Mouse (Mus musculus) forebrain, embryonic 15.5 days (tissue): ENCODE data around the gene Esx1. TPM values are rescaled to one million over a fixed set of nuclear protein-coding genes. Genes with fewer than 3 reads are reported as not detected.

ENCODE experiments used
- ATAC-seq: fragments of 200-750 bp; cut with Nextera tagmentation; replicated peaks from 2 replicates; pipeline ENCODE4 v1.8.0; 2017; ENCODE audit warnings: mild to moderate bottlenecking, moderate TSS enrichment, moderate library complexity
- H3K27ac ChIP-seq: fragments of 300-500 bp; sonication (generic); replicated peaks from 2 replicates; pipeline ENCODE4 v1.5.1; 2015; ENCODE audit warnings: mild to moderate bottlenecking, inconsistent platforms
- H3K27me3 ChIP-seq: fragments of 300-500 bp; sonication (generic); 2 replicates; pipeline ENCODE4 v1.6.1; 2015; ENCODE audit warnings: inconsistent platforms
- H3K36me3 ChIP-seq: fragments of 300-500 bp; sonication (generic); 2 replicates; pipeline ENCODE4 v1.6.1; 2015; ENCODE audit warnings: mild to moderate bottlenecking, inconsistent platforms
- H3K4me1 ChIP-seq: fragments of 300-500 bp; sonication (generic); 2 replicates; pipeline ENCODE4 v1.6.1; 2015; ENCODE audit warnings: inconsistent platforms
- H3K4me2 ChIP-seq: fragments of 300-500 bp; sonication (generic); replicated peaks from 2 replicates; pipeline ENCODE4 v1.6.1; 2015; ENCODE audit warnings: mild to moderate bottlenecking, inconsistent platforms
- H3K4me3 ChIP-seq: fragments of 300-500 bp; sonication (generic); 2 replicates; pipeline ENCODE4 v1.5.1; 2015; ENCODE audit warnings: mild to moderate bottlenecking, inconsistent platforms
- H3K9ac ChIP-seq: fragments of 300-500 bp; sonication (generic); replicated peaks from 2 replicates; pipeline ENCODE4 v1.6.1; 2015; ENCODE audit warnings: mild to moderate bottlenecking, inconsistent platforms
- H3K9me3 ChIP-seq: fragments of 300-500 bp; sonication (generic); 2 replicates; pipeline ENCODE4 v1.6.1; 2016; ENCODE audit warnings: inconsistent platforms
- WGBS: fragments of 180-500 bp; shearing (Covaris S2); methylation state at CpG from one replicate; pipeline ENCODE4 v1.1.7; 2015; ENCODE audit warnings: mixed read lengths; 5-methylcytosine and 5-hydroxymethylcytosine counted together
- polyA plus RNA-seq: library from polyadenylated mRNA; unstranded; fragments of >200 nt; fragmentation: Nextera tagmentation; extraction: Ambion mirVana; gene quantifications from 2 replicates; pipeline ENCODE4 v1.2.1, GENCODE M21; 2015

Gene Esx1
- polyA plus RNA-seq, result not detected in 2 replicates

DNA sequence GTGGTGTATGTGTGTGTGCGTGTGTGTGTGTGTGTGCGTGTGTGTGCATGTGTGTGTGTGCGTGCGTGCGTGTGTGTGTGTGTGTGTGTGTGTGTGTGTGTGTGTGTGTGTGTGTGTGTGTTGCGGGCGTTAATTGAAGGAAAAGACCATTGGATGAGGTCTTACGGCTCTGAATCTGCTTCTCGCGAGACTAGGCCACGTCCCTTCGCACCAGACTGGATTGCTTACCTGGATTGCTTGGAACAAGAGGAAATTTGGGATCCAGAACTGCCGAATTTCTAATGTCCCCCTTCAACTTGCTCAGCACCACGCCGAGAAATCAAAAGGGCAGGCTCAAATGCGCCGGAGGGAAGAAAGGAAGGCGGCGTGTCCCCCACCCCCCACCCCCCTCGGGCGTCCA, at the start of gene Esx1:
Gene Esx1 (minus strand): TSS at position 366 of the 400 bp plus-strand sequence.
- no peaks in the 10 kb centered on the region for H3K36me3 ChIP-seq
- no peak within 1 kb of the TSS for H3K9ac ChIP-seq
- no peak within 1 kb of the TSS for H3K27ac ChIP-seq
- H3K4me2 ChIP-seq, result 0 out of 2 replicates have a peak within 1 kb of the TSS, but pooled peaks have one; percentile 8
- H3K4me1 ChIP-seq, result peaks cover 3% of the 10 kb centered on the region; the same call in 1 of the 2 replicates
- WGBS, result 27% methylated on average over 19 of the region's 21 CpGs
- H3K27me3 ChIP-seq, result peaks cover 64% of the 10 kb centered on the region
- no peaks in the 10 kb centered on the region for H3K9me3 ChIP-seq
- no peak for ATAC-seq
- peak within 1 kb of the TSS; percentile 16; the same call in 1 of the 2 replicates for H3K4me3 ChIP-seq

DNA sequence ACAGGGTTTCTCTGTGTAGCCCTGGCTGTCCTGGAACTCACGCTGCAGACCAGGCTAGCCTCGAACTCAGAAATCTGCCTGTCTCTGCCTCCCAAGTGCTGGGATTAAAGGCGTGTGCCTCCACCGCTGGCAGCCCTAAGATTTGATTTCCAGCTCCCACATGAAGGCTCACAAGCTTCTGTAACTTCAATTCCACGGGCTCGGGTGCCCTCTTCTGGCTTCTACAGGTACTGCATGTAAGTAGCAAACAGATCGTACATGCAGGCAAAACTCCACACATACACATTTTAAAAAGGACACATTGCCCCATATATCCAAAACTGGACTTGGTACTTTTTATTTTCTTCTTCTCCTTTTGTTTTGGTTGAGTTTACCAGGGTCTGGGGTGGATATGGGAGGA, 48.1 kb upstream of the Esx1 start:
- Histone ChIP-seq H3K9ac (no peak overlapping the region), H3K4me2 (no peak overlapping the region), H3K27me3 (no peaks in the 10 kb centered on the region), H3K4me3 (no peak overlapping the region), H3K4me1 (no peaks in the 10 kb centered on the region), H3K9me3 (no peaks in the 10 kb centered on the region), H3K27ac (no peak overlapping the region), H3K36me3 (no peaks in the 10 kb centered on the region)
- 45% methylated on average over 7 of the region's 7 CpGs for WGBS
- no peak for ATAC-seq

DNA sequence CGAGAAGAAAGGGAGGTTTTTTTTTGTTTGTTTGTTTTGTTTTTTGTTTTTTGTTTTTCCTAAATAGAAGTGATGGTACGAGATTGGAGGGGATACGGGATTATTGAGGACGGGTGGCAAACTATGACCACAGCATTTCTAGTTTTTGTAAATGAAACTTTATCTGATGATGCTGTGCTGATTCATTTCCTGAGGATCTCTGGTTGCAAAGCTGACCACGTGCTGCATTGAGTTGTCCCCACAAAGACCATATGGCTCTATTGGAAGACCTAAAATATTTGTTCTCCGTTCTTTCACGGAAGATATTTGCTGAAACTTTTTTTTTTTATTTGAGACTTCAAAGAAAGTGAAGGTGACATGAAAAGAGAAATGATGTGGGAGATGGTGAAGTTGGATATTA, 45.8 kb upstream of the Esx1 start:
- H3K27me3 ChIP-seq, result no peaks in the 10 kb centered on the region
- no peak overlapping the region for H3K4me2 ChIP-seq
- H3K36me3 ChIP-seq, result no peaks in the 10 kb centered on the region
- no peak overlapping the region for H3K27ac ChIP-seq
- ATAC-seq, result no peak
- H3K4me3 ChIP-seq, result no peak overlapping the region
- WGBS, result 76% methylated on average over 7 of the region's 7 CpGs
- H3K9ac ChIP-seq, result no peak overlapping the region
- H3K9me3 ChIP-seq, result no peaks in the 10 kb centered on the region
- H3K4me1 ChIP-seq, result no peaks in the 10 kb centered on the region

DNA sequence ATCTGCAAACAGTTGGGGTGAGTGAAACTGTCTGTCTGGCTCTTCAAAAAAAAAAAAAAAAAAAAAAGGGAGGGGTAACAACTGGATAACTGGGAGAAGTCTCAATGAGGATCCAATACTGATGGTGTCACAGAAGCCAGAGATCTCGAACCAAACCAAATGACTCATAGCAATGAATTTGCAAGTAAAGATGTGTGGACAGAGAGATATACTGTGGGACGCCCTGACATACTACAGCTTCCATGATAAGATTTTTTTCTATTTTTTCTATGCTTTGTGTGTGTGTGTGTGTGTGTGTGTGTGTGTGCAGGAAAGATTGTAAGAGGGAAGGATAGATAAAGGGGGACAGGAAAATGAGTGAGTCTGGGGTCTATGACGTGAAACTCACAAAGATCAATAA, 43.7 kb upstream of the Esx1 start:
- H3K4me1 ChIP-seq, result no peaks in the 10 kb centered on the region
- no peak overlapping the region for H3K4me2 ChIP-seq
- no peak overlapping the region for H3K27ac ChIP-seq
- ATAC-seq, result no peak
- H3K27me3 ChIP-seq, result no peaks in the 10 kb centered on the region
- no peak overlapping the region for H3K4me3 ChIP-seq
- no peaks in the 10 kb centered on the region for H3K9me3 ChIP-seq
- 81% methylated on average over 3 of the region's 3 CpGs for WGBS
- H3K9ac ChIP-seq, result no peak overlapping the region
- H3K36me3 ChIP-seq, result no peaks in the 10 kb centered on the region

DNA sequence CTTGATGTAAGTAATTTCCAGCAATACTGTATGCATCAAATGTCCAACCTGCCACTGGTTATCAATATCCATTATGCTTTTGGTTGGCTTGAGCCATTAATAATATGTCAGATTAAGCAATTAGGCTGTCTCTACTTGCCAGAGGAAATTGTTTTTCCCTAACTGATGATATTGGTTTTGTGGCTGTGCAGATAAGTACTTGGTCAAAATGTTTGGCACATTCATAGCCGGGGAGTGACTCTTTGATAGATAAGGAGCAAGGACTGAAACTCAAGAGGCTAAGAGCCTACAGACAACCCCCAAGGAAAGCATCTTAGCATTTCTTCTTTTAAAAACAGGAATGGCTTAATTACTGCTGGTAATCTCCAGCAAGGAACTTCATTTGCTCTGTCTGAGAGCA, 40.8 kb upstream of the Esx1 start:
- no peaks in the 10 kb centered on the region for H3K9me3 ChIP-seq
- H3K36me3 ChIP-seq, result no peaks in the 10 kb centered on the region
- no peak overlapping the region for H3K4me2 ChIP-seq
- no peaks in the 10 kb centered on the region for H3K27me3 ChIP-seq
- H3K4me1 ChIP-seq, result no peaks in the 10 kb centered on the region
- no peak overlapping the region for H3K27ac ChIP-seq
- WGBS, result 89% methylated on average over 1 of the region's 1 CpGs
- ATAC-seq, result no peak
- H3K4me3 ChIP-seq, result no peak overlapping the region
- no peak overlapping the region for H3K9ac ChIP-seq

DNA sequence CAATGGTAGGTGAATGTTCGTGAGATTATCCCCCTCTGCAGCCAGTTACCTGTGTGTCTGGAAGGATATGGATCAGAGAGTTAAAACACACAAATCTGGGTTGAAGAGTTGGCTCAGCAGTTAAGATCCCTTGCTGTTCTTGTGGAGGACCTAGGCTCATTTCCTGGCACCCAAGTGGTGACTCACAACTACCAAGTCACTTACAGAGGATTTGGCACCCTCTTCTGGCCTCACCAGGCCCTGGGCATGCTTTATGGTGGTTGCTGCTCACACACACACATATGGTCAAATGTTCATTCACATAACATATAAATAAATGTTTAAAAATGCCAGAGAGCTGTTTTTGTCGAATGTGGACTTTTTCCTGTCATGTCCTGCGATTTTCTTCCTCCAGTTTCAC, 39.1 kb upstream of the Esx1 start:
- H3K9ac ChIP-seq, result no peak overlapping the region
- no peaks in the 10 kb centered on the region for H3K9me3 ChIP-seq
- no peaks in the 10 kb centered on the region for H3K27me3 ChIP-seq
- WGBS, result 81% methylated on average over 3 of the region's 3 CpGs
- no peak overlapping the region for H3K4me3 ChIP-seq
- no peak overlapping the region for H3K4me2 ChIP-seq
- H3K27ac ChIP-seq, result no peak overlapping the region
- no peak for ATAC-seq
- H3K4me1 ChIP-seq, result no peaks in the 10 kb centered on the region
- no peaks in the 10 kb centered on the region for H3K36me3 ChIP-seq

DNA sequence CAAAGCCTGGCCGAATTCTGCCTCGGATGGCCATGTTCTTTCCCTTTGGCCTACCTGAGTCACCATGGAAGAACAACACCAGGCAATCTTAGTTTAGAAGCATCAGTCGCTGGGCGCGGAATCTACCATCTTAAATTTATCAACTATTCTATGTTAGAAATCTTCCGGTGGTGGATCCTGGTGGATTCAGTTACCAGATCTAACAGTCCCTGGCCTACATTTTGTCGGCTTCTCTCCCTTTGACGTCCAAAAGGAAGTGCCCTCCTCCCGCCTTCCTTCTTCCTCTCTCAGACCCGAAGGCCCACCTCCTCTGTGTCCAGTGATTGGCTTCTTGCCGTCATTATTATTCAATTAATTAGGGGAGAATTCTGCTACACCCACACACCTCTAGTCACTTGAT, 27.2 kb upstream of the Esx1 start:
- Histone ChIP-seq H3K4me1 (no peaks in the 10 kb centered on the region), H3K9me3 (no peaks in the 10 kb centered on the region), H3K4me3 (no peak overlapping the region), H3K27ac (no peak overlapping the region), H3K36me3 (no peaks in the 10 kb centered on the region), H3K9ac (no peak overlapping the region), H3K27me3 (no peaks in the 10 kb centered on the region), H3K4me2 (no peak overlapping the region)
- no peak for ATAC-seq
- WGBS, result 91% methylated on average over 11 of the region's 11 CpGs

DNA sequence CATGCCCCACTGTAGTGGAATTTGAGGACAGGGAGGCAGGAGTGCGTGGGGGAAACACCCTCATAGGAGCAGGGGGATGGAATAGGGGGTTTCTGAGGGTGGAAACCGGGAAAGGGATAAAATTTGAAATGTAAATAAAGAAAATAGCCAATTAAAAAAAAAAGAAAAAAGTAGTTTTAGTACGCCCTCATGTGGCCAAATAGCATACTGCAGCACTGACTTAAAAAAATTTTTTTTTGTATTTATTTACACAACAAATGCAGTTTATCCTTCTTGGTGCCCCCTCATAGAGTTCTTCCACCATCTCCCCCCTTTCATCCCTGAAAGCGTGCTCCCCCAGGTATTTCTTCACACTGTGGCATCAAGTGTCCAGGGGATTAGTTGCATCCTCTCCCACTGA, 22.8 kb upstream of the Esx1 start:
- no peak for ATAC-seq
- H3K27ac ChIP-seq, result no peak overlapping the region
- 25% methylated on average over 4 of the region's 4 CpGs for WGBS

DNA sequence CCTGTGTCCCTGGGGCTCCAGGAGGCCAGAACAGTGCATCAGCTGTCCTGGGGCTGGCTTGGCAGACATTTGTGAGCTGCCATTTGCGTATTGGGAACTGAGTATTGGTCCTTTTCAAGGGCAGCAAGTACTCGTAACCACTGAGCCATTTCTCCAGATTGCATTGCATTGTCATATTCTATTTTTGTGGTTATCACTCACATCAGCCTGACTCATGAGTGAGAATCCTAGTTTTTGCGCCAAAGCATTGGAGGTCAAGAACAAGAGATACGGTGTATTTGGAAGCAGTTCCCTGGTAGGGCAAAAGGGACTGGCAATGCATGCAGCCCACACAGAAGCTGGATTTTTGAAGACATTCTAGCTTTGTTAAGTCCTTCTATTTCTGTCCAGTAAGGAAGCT, 21.8 kb upstream of the Esx1 start:
- WGBS, result 87% methylated on average over 4 of the region's 4 CpGs
- no peak for ATAC-seq

More for the DNA sequence above, 22.8 kb upstream of the Esx1 start:
- no peak overlapping the region for H3K9ac ChIP-seq
- no peak overlapping the region for H3K4me2 ChIP-seq
- H3K36me3 ChIP-seq, result no peaks in the 10 kb centered on the region
- no peaks in the 10 kb centered on the region for H3K27me3 ChIP-seq
- H3K4me3 ChIP-seq, result no peak overlapping the region
- no peaks in the 10 kb centered on the region for H3K9me3 ChIP-seq
- no peaks in the 10 kb centered on the region for H3K4me1 ChIP-seq

DNA sequence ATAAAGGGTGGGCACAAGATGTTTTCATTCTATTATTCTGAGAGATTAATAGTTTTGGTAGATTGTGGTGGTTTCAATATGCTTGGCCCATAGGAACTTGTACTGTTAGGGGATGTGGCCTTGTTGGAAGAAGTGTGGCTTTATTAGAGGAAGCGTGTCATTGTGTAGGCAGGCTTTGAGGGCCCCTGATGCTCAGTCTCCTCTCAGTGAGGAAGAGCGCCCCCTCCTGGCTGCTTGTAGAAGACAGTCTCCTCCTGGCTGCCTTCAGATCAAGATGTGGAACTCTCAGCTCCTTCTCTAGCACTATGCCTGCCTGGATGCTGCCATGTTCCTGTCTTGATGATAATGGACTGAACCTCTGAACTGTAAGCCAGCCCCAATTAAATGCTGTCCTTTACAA, 20.7 kb upstream of the Esx1 start:
- no peaks in the 10 kb centered on the region for H3K27me3 ChIP-seq
- H3K4me1 ChIP-seq, result no peaks in the 10 kb centered on the region
- no peak overlapping the region for H3K4me2 ChIP-seq
- no peaks in the 10 kb centered on the region for H3K36me3 ChIP-seq
- no peak overlapping the region for H3K4me3 ChIP-seq
- H3K9ac ChIP-seq, result no peak overlapping the region
- ATAC-seq, result no peak
- H3K9me3 ChIP-seq, result no peaks in the 10 kb centered on the region
- H3K27ac ChIP-seq, result no peak overlapping the region
- 37% methylated on average over 2 of the region's 2 CpGs for WGBS

More for the DNA sequence above, 21.8 kb upstream of the Esx1 start:
- H3K27ac ChIP-seq, result no peak overlapping the region
- no peaks in the 10 kb centered on the region for H3K27me3 ChIP-seq
- no peaks in the 10 kb centered on the region for H3K36me3 ChIP-seq
- no peaks in the 10 kb centered on the region for H3K9me3 ChIP-seq
- no peak overlapping the region for H3K4me3 ChIP-seq
- no peak overlapping the region for H3K4me2 ChIP-seq
- no peak overlapping the region for H3K9ac ChIP-seq
- H3K4me1 ChIP-seq, result no peaks in the 10 kb centered on the region

DNA sequence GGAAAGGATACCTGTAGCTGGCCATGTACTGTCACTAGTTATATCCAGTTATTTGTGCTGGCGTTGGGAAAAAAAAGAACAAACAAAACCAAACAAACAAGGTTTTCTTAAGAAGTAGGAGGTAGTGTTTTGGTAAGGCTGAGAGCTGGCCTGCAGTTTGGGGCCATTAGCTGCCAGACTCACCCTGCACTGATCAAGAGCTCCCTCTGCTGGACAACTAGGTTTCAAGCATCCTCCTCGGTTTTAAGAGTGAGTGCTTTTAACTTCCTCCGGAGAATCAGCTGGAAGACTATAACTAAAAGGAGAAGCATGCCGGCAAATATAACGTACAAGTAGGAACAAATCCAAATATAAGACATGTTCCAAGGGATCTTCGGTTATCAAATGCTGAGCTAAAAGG, 19.8 kb upstream of the Esx1 start:
- Histone ChIP-seq H3K27me3 (no peaks in the 10 kb centered on the region), H3K4me1 (no peaks in the 10 kb centered on the region), H3K4me2 (no peak overlapping the region), H3K4me3 (no peak overlapping the region), H3K36me3 (no peaks in the 10 kb centered on the region), H3K27ac (no peak overlapping the region), H3K9me3 (no peaks in the 10 kb centered on the region), H3K9ac (no peak overlapping the region)
- 25% methylated on average over 6 of the region's 6 CpGs for WGBS
- 0 out of 2 replicates have a peak, but pooled peaks have one; percentile 64 for ATAC-seq

DNA sequence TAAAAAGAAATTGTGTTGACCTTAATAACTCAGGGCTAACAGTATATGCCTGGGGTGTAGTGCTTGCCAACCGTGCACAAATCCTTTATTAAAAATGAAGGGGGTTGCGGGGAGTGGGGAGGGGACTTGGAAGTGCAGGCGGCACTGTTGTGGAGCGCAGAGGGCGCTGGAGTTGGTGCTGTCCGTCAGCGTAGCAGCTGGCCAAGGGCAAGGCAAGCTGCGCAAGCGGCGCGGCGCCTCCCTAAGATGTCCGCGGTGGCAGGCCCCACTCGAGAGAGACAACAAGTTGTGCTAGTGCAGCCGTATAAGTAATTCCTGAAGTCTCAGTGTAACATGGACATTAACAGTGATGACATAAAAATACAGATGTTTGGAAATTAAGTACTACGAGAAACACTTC, 5.7 kb upstream of the Esx1 start:
- Histone ChIP-seq H3K4me2 (no peak overlapping the region), H3K9me3 (no peaks in the 10 kb centered on the region), H3K27ac (no peak overlapping the region), H3K9ac (no peak overlapping the region), H3K36me3 (no peaks in the 10 kb centered on the region), H3K4me3 (no peak overlapping the region), H3K4me1 (no peaks in the 10 kb centered on the region), H3K27me3 (peaks cover 36% of the 10 kb centered on the region)
- 19% methylated on average over 17 of the region's 17 CpGs for WGBS
- ATAC-seq, result no peak

DNA sequence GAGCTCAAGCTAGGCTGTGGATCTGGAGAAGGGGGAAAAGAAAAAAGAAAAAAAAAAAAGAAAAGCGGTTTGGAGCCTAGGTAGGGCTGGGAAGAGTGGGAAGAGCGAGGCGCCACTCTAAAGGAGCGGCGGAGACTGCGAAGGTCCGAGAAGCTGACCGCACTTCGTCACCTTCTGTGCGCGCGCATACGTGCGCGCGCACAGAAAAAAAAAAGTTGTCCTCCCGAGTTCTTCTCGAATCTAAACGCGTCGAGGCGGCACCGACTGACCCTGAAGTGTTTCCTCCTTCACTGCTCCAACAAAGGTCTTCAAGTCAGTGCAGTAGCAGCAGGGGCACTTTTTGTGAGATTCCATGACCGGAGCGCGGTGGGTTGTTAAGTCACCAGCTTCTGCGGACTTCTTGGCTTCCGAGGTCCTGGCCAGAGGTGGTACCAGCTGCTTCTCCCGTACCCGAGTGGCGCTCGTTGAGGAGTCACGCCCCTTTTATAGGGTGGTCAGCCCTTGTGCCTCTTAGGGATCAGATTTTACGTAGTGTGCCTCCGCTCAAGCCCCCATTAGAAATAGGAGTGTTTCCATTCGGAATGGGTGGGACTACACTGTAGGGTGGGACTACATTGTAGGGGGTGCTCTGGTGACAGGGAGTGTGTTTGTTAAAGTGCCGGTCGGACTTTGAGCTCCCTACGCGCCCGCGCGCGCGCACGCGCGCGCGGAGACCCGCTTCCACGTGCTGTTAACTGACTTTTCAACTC, 2.0 kb downstream of the Esx1 start:
- Histone ChIP-seq H3K27ac (no peak overlapping the region), H3K9ac (no peak overlapping the region), H3K27me3 (peaks cover 63% of the 10 kb centered on the region), H3K4me2 (peak overlapping the region; percentile 25; the same call in 1 of the 2 replicates), H3K4me1 (peaks cover 3% of the 10 kb centered on the region; the same call in 1 of the 2 replicates), H3K36me3 (no peaks in the 10 kb centered on the region), H3K4me3 (no peak overlapping the region), H3K9me3 (no peaks in the 10 kb centered on the region)
- WGBS, result 23% methylated on average over 52 of the region's 52 CpGs
- ATAC-seq, result 0 out of 2 replicates have a peak, but pooled peaks have one; percentile 19
